Mouse (Mus musculus): Measurements from ENCODE around the gene Tbc1d24.

GRCm38 (mm10) chr17:24223513-24223912, 18.2 kb upstream of the Tbc1d24 start:
- TF ChIP-seq POLR2A (IDR thresholded peaks at IDR 0.05; ENCODE audit: borderline replicate concordance, control insufficient read depth, low read depth, low read length) = no peak
- TF ChIP-seq CTCF (IDR thresholded peaks at IDR 0.05; ENCODE audit: control insufficient read depth, insufficient read depth, low read length) = no peak
